Mouse (Mus musculus): ENCODE data around the gene Kcnc1.

Gene Kcnc1

DNA sequence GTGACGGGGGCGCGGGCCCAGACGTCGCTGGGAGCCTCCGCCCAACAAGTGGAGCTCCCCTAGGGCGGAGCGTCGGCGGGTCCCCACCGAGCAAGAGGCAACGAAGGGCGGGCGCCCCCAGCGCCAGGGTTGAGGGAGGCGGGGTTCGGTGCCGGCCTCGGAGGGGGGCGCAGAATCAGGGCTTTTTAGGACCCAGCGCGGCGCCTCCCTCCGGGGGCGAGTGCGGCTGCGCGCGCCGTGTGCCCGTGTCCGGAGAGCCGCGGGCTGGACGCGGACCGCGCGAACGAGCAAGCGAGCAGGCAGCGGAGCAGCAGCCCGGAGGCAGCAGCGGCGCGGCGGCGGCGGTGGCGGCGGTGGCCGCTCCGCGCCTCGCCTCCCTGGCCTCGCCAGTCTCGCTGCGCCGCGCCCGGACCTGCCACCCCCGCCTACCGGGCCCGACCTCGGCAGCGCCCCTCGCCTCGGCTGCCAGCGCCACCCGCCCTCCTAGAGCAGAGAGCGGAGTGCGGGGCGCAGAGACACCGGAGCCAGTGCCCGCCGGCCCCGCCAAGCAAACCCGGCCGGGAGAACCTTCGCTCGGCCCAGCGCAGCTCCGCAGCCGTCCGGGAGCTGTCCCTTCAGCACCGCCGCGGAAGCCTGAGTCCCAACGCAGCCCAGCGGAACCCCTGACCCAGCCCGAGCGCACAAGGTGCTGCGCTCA is at the start of gene Kcnc1:
Gene Kcnc1 (plus strand): TSS at position 267 of the 697 bp plus-strand sequence.
- peak; percentile 16 to 35 for DNase-seq (ENCODE audit: low spot score in 2 of 2)

DNA sequence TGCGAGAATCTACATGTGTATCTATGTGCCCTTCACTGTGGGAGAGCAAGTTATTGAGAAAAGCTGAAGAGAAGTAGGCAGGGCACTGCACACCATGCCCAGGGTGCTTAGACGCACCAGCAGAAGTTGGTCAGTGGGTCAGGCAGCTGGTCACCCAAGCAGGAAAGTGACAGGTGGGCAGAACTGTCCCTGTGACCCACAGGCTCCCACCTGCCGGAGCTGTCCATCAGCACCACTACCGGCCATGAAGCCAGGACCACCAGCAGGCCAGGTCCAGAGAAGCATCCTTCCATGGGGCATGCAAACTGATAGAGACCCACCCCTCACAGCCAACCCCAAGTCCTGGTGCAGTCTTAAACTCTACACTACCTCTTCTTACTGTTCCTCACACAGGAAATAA is 48.6 kb upstream of the Kcnc1 start:
- no peak for DNase-seq (ENCODE audit: low spot score in 2 of 2)

DNA sequence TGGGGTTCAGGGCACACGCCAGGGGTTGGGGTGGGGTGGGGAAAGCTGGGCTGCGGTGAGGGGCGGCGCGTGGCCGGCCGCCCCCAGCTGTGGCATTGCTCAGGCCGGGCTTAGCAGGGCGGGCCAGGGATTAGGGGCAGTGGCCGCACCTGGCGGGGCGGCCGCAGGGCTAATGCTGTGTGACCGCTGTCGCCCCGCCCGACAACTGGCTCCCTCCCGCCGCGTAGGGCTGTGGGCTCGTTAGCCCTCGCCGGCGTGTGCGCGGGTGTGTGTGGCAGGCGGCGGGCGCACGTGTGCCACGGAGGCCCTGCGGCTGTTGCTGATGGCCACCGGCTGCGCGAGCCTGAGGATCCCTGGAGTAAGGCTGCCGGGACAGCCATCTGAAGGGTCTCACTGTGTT is 47.5 kb upstream of the Kcnc1 start:
- no peak for DNase-seq (ENCODE audit: low spot score in 2 of 2)

DNA sequence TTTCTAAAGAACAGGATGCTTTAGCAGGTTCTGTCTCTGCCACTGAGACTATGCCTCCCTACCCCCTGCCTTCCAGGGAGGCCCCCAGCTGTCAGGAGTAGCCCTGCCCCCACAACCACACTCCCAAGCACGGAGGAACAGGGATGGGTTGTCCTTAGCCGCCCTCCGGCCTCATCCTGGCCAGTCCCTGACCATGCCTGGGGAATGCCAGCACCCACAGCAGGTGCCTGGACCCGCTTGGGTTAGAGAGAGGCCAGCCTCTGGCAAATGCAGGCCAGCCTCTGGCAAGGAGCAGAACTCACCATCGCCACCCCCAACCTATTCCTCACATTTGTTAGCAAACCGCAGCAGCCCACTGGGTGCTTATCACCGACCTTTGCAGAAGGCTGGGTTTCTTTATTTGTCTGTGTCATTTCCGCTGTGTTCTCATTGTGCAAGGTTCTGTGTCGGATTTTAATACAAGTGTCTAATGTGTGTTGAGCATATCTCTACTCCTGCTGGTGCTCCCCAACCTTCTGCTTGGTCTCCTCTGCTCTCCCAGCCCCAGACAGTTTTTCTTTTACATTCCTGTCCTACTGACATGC is 46.1 kb upstream of the Kcnc1 start:
- no peak for DNase-seq (ENCODE audit: low spot score in 2 of 2)

DNA sequence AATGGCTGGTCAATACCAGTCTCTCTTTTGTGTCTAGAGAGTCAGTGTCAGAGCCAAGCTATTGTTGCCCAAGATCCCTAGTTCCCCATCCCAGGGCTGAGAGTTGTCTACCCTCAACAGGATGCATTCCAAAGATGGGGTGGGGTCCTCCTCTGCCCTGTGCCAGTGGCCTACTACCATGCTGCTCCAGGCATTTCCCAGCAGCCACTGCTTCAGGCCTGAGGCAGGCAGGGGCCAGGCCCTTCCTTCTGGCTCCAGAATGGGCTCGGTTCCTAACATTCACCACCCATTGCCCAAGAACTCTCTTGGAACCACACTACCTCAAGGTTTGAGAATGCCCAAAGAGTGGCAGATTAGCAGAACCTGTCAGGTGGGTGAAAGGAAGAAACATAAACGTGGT is 43.5 kb upstream of the Kcnc1 start:
- no peak for DNase-seq (ENCODE audit: low spot score in 2 of 2)

DNA sequence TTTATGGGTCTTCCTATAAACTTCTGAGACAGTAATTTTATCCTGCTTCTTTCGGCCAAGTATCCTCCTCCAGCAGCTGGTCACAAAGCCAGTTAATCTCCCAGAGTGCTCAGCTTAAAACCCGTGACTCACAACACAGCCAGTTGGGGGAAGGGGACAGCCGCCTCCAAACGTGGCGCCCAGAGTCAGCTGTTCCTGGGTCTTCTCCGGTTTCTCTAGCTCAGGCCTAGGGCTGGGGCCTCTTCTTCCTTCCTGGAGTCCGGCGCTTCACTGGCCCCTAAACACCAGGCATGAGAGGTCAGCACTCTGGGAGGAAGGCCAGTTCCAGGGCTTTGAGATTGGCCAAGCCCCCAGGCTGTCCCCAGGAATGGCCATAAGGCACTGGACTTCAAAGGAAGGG is 43.1 kb upstream of the Kcnc1 start:
- no peak for DNase-seq (ENCODE audit: low spot score in 2 of 2)

DNA sequence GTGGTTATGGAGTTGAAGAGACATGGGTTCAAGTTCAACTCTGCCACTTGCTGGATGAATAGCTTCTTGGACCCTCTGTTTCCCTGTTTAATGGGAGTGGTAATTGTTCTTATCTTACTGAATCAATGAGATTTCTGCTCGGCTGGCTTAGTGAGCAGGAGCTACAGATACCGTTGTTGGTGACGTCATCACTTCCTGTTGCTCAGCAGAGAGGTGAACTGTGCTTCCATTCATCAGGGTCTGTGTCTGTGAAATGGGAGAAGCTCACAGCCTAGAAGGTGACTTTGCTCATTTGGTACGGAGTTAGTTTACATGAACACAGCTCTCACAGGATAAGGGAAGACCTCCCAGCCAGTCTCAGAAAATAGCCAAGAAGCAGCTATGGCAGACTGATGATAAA is 42.4 kb upstream of the Kcnc1 start:
- DNase-seq (ENCODE audit: low spot score in 2 of 2), result no peak

DNA sequence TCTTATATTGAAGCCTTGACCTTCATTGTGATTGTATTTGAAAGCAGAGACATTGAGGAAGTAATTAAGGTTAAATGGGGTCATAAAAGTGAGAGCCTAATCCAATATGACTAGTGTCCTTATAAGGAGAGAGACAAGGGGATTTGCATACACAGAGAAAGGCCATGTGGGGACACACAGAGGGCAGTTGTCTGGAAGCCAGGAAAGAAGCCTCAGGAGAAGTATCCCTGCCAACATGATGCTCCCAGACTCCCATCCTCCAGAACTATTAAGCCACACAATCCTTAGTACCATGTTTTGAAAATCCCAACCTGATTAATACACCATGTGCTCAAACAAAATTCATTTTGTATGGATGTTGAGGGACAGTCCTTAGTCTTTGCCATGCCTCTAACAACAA is 34.5 kb upstream of the Kcnc1 start:
- DNase-seq (ENCODE audit: low spot score in 2 of 2), result no peak

DNA sequence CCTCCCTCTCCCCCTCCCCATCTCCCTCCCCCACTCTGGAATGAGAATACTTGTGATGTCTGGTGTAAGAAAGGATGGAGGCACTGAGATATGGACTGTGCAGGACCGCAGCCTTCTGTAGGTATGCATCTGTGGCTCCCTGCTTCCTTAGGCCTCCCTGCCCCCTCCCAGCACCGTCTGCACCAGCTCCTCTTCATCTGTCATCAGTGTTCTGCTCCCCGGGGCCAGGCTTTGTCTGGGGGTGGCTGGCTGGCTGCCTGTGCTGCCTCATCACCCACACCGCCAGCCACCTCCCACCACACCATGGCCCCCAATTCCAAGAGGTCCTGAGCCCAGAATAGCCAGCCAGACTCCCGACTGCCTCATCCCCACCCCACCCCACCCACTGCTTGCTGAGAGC is 32.1 kb upstream of the Kcnc1 start:
- DNase-seq (ENCODE audit: low spot score in 2 of 2), result no peak

DNA sequence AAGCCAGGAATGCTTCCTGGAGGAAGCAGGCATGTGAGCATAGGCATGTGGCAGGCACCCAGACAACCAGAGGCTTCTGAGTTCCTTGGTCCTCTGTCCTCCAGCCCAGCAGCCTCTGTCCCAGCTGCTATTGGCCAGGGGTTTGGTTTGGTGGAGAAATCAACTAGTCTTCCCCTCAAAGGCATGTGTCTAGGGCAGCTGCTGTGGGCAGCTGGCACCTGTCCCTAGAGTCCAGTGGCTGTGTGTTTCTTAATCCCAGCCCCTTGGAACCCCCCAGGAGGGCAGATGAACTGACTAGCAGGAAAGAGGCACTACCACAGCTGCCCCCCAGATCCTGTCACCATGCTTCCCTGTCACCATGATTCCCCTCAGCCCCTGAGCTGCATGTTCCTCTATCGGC is 30.5 kb upstream of the Kcnc1 start:
- no peak for DNase-seq (ENCODE audit: low spot score in 2 of 2)

DNA sequence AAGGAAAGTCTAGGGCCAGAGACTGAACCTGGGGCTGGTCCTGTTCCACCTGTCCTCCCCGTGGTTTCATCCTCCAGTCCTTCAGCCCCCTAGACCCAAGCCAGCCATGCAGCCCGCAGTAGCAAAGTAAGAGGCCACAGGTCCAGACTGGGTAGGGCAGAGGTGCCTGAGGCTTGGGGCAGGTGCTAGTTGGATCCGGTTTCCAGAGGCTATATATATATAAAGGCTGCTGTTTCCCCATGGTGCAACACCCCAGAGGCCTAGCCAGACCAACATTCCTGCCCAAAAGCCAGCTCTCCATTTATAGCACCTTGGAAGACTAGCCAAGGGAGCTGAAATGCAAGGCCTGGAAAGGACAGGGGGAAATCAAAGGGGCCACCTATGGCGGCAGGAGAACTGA is 25.2 kb upstream of the Kcnc1 start:
- peak in 1 of 2 experiments; percentile 6 for DNase-seq (ENCODE audit: low spot score in 2 of 2)

DNA sequence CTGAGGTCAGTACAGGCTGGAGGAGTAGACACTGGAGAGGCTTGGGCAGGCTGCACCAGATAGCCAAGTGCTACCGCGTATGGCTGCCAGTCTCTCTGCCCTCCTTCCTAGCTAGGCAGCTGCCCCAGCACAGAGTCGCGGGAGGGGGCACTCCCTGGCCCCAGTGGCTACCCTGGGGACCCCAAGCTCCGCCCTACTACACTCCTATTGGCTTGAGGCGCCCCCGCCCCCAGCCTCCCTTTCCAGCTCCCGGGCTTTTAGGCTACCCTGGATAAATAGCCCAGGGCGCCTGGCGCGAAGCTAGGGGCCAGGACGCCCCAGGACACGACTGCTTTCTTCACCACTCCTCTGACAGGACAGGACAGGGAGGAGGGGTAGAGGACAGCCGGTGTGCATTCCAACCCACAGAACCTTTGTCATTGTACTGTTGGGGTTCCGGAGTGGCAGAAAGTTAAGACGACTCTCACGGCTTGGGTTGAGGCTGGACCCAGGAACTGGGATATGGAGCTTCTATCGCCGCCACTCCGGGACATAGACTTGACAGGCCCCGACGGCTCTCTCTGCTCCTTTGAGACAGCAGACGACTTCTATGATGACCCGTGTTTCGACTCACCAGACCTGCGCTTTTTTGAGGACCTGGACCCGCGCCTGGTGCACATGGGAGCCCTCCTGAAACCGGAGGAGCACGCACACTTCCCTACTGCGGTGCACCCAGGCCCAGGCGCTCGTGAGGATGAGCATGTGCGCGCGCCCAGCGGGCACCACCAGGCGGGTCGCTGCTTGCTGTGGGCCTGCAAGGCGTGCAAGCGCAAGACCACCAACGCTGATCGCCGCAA is 19.9 kb upstream of the Kcnc1 start, which contains the start of gene Myod1:
Gene Myod1 (plus strand): TSS at position 303 of the 836 bp plus-strand sequence.
- DNase-seq (ENCODE audit: low spot score in 2 of 2), result no peak

DNA sequence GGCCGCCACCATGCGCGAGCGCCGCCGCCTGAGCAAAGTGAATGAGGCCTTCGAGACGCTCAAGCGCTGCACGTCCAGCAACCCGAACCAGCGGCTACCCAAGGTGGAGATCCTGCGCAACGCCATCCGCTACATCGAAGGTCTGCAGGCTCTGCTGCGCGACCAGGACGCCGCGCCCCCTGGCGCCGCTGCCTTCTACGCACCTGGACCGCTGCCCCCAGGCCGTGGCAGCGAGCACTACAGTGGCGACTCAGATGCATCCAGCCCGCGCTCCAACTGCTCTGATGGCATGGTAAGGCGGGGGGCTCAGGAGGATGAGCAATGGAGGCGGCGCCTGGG is 19.3 kb upstream of the Kcnc1 start:
- no peak for DNase-seq (ENCODE audit: low spot score in 2 of 2)

DNA sequence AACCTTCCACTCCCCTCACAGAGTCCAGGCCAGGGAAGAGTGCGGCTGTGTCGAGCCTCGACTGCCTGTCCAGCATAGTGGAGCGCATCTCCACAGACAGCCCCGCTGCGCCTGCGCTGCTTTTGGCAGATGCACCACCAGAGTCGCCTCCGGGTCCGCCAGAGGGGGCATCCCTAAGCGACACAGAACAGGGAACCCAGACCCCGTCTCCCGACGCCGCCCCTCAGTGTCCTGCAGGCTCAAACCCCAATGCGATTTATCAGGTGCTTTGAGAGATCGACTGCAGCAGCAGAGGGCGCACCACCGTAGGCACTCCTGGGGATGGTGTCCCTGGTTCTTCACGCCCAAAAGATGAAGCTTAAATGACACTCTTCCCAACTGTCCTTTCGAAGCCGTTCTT is 18.2 kb upstream of the Kcnc1 start:
- DNase-seq (ENCODE audit: low spot score in 2 of 2), result no peak

DNA sequence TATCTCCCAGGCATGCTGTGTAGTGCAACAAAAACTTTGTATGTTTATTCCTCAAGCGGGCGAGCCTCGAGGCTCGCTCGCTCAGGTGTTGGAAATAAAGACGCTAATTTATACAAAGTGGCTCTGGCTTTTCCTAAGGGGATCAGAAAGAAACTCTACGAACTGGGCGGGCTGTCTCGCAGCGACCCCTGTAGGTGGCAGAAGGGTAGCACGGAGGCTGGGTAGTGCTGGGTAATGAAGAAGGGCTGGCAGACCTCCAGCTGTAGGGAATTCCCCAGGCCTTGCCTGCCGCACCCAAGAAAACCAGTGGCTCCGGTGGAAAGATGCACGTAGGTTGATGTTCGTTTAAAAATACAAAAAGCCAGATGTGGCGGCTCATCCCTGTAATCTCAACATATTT is 17.3 kb upstream of the Kcnc1 start:
- DNase-seq (ENCODE audit: low spot score in 2 of 2), result peak in 1 of 2 experiments; percentile 31

DNA sequence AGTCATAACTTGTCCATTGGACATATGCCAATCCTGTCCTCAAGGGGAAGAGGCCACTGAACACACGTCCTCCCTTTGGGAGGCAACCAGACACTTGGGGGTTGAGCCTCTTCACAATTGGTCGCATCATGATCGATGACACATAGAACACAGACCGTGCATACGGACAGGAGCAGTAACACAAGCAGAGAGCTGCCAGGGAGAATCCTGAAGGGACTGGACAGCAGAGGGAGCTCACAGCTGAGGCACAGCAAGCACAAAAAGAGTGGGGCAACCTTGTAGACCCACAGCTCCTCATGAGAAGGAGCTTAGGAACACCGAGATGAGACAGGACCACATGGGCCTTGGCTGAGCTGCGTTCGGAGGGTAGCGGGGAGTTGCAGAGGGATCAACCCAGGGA is 15.7 kb upstream of the Kcnc1 start:
- DNase-seq (ENCODE audit: low spot score in 2 of 2), result no peak

DNA sequence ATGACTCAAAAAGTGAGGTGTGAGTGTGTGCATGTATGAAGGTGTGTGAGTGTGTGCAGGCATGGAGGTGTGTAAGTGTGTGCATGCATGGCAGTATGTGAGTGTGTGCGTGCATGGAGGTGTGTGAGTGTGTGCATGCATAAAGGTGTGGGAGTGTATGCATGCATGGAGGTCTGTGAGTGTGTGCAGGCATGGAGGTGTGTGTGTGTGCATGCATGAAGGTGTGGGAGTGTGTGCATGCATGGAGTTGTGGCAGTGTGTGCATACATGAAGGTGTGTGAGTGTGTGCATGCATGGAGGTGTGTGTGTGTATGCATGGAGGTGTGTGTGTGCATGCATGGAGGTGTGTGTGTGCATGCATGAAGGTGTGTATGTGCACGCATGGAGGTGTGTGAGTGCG is 8.9 kb upstream of the Kcnc1 start:
- DNase-seq (ENCODE audit: low spot score in 2 of 2), result no peak

DNA sequence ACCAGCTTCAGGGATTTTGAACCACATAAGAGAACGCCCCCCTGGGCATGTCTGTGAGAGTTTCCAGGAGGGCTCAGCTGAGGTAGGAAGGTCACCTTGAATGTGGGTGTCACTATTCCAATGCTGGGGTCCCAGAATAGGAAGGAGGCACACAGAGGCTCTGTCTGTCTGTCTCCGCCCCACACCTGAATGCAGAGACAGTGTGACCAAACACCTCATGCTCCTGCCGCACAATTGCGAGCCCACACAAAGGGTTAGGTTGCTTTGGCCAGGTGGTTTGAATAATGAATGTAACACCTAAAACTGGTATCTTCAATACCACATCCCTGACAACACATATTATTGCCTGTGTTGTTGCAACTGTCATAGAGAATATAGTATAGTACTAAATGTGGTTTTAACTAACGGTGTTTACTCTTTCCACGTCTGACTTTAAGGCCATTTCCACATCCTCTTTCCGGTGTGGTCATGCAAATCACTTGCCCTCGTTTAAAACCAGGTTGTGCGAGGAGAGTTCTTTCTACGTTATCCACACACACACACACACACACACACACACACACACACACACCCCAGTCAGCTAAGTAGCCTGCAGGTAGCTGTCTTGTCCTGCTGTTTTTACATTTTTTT is 6.7 kb upstream of the Kcnc1 start:
- no peak for DNase-seq (ENCODE audit: low spot score in 2 of 2)

DNA sequence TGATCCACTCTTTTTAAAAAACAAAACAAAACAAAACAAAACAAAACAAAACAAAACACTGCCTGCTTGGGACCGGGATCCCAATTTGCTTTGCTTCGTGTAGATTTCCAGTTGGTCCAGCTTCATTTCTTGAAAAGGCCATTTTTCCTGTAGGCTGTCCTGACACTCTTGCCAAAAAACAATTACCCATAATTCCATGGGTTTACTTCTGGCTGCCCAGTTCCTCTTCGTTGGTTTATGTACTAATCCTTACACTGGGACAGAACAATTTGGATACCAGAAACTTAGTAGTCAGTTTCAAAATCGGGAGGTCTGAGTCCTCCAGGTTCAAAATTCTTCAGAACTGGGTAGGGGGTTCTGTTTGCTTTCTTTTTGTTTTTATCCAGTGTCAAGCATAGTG is 6.1 kb upstream of the Kcnc1 start:
- DNase-seq (ENCODE audit: low spot score in 2 of 2), result no peak

DNA sequence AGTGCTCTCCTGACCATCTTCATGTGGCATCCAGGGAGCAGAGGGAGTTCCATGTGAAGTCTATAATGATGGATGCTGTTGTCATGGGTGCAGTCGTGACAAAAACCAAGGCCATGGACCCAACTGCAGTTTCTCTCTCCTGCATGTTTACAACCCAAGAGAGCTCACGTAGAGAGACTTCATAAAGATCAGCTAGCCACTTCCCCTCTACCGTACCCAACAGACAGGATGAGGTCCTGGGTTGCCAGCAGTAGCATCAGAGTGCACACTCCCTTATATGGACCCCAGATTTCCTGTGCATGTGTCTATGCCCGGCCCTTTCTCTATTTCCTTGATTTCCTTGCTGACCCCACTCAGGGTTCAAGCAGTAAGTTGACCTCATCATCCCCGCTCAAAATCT is 4.6 kb upstream of the Kcnc1 start:
- DNase-seq (ENCODE audit: low spot score in 2 of 2), result no peak

DNA sequence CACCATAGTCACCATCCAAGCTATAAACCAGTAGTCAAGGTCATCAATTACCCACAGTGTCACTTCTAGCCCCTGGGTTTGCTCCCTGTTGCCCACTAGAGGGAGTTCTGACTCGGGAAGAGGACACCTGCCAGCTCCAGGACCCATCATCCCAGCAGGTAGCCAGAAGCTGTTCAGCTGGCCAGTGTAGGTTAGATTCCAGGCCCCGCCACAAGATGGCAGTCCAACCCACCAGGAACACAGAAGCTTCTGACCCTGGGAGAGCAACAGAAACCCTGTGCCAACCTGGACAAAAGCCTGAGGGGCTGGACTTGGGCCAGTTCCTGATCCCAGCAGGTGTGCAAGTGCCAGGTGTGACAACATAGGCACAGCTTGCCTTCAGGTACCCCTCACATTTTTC is 3.2 kb upstream of the Kcnc1 start:
- peak; percentile 37 to 51 for DNase-seq (ENCODE audit: low spot score in 2 of 2)

DNA sequence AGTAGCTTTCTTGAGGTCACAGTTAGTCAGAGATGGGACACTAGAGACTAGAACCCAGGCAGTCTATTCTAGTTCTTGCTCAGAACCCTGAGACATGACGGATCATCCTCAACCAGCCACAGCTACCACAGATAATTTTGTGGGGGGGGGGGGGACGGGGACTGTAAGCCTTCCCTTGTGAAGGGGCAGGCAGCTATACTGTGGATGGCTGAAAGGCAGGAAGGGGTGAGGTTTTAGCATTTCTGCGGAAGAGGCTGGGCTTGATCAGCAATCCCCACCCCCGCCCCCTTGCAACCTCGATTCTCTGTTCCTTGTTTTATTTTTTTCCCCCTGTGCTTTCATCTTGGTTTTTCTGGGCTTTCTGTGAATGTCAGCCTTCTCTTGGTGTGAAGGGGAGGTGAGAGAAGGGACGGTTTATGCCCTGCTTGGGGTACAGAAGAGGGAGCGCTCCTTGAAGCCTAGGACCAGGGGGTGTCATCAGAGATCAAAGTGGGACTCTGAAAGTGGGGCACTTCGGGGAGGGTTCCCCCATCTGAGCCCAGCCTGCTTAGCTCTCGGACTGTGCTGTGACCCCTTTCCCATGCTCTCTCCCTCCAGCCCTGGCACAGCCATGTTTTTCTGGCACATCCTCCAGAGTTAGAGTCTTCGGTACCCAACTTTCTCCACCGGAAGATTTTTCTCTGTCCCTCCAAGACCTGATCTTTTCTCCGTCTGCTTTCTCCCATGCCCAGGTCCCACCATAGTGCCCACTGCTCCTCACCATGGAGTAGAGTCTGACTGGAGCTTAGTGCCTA is 2.4 kb upstream of the Kcnc1 start:
- DNase-seq (ENCODE audit: low spot score in 2 of 2), result no peak
